Mouse (Mus musculus): Measurements from ENCODE around the gene Cnmd. TPM values are rescaled to one million over a fixed set of nuclear protein-coding genes. Genes with fewer than 3 reads are reported as not detected.

The Cnmd gene
- polyA plus RNA-seq (2014; fragmentation: Nextera tagmentation; extraction: Ambion mirVana) = 1.8 and 2.4 TPM in 2 replicates

DNA sequence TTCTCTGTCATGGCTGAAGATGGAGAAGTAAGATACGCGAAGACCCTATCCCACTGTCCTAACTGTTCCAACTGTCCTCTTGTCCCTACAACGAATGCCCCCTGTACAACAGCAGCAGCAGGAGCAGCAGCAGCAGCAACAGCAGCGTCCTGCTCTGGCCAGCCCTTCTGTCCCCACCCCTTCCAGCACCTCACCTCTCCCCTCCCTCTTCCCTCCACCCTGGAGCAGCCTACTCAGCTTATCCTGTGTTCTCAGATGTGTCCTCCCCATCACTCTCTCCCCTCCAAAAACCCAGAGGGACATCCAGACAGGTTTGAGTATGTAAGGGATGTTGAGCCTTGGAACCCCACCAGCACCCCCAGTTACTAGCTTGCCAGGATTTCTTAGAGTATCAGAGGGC lies at the start of gene Cnmd:
Gene Cnmd (minus strand): TSS at position 170 of the 400 bp plus-strand sequence.
- no peak within 1 kb of the TSS for H3K9ac ChIP-seq (ENCODE audit: low read depth, low read length)
- H3K27ac ChIP-seq (ENCODE audit: low read depth, low read length) = no peak within 1 kb of the TSS
- H3K36me3 ChIP-seq (ENCODE audit: control insufficient read depth, insufficient read depth, low read length) = no peaks in the 10 kb centered on the region
- H3K4me2 ChIP-seq (replicated peaks; ENCODE audit: low read depth, low read length) = peak within 1 kb of the TSS; percentile 48
- H3K4me3 ChIP-seq (ENCODE audit: low read length) = peak within 1 kb of the TSS; percentile 18; the same call in 1 of the 2 replicates
- ATAC-seq (ENCODE audit: low FRiP score, low TSS enrichment) = peak; percentile 20; the same call in 1 of the 2 replicates
- H3K4me1 ChIP-seq (ENCODE audit: control insufficient read depth, insufficient read depth, low read length) = peaks cover 8% of the 10 kb centered on the region; the same call in 1 of the 2 replicates
- H3K27me3 ChIP-seq (ENCODE audit: control insufficient read depth, insufficient read depth, low read length) = no peaks in the 10 kb centered on the region; the same call in 1 of the 2 replicates
- WGBS = 60% methylated on average over 4 of the region's 4 CpGs
- no peaks in the 10 kb centered on the region for H3K9me3 ChIP-seq (ENCODE audit: control insufficient read depth, low read length)

DNA sequence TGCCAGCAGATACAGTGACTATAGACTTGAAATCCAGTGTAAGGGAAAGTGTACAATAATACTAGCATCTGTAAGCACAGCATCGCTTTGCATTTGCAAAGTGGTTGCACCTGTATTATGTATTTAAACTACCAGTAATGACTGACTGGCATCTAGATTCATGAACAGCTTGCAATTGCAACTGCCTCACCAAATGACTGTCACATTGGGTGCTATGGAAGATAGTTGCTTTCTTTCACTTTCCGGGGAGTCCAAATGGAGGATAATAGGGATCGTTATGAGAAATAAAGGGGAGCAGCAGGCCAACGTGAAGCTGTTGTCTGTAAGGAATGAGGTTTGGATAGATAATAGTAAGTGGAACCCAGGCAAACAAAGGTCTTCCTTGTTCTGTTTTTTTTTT lies 49.3 kb upstream of the Cnmd start:
- no peaks in the 10 kb centered on the region for H3K4me1 ChIP-seq (ENCODE audit: control insufficient read depth, insufficient read depth, low read length)
- H3K9me3 ChIP-seq (ENCODE audit: control insufficient read depth, low read length) = no peaks in the 10 kb centered on the region
- no peak overlapping the region for H3K9ac ChIP-seq (ENCODE audit: low read depth, low read length)
- H3K4me3 ChIP-seq (ENCODE audit: low read length) = no peak overlapping the region
- ATAC-seq (ENCODE audit: low FRiP score, low TSS enrichment) = no peak
- no peak overlapping the region for H3K4me2 ChIP-seq (replicated peaks; ENCODE audit: low read depth, low read length)
- no peak overlapping the region for H3K27ac ChIP-seq (ENCODE audit: low read depth, low read length)
- H3K36me3 ChIP-seq (ENCODE audit: control insufficient read depth, insufficient read depth, low read length) = no peaks in the 10 kb centered on the region
- 74% methylated on average over 4 of the region's 4 CpGs for WGBS
- H3K27me3 ChIP-seq (ENCODE audit: control insufficient read depth, insufficient read depth, low read length) = no peaks in the 10 kb centered on the region

DNA sequence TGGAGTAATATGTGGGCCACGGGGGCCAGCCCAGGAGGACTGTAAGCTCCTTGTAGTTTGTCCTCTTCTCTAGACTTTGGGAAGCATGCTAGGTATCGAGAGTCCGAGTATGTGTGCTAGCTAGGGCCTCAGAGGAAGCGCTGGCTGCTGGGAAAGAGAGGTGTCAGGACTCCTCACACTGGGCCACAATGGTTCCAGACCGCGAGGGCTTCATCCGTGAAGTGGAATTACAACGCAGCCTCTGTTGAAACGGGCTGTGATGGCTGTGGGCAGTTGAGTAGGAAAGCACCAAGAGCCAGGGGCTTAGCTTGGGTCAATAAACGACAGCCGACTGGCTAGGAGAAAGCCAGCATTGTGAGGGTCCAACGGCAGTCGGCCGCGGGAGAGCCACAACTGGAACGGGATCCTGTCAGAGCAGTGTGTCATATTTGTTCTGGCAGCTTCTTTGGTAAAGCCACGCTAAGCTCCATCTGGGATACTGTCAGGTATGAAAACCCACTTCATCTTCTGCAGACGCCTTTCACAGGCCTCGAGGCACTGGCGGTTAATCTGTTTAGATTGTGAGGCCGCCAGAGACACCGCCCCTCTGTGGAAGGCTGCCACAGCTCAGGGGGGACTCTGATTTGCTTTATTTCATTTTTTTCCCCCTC lies 41.7 kb upstream of the Cnmd start:
- H3K27me3 ChIP-seq (ENCODE audit: control insufficient read depth, insufficient read depth, low read length) = no peaks in the 10 kb centered on the region
- no peak overlapping the region for H3K27ac ChIP-seq (ENCODE audit: low read depth, low read length)
- no peak overlapping the region for H3K4me2 ChIP-seq (replicated peaks; ENCODE audit: low read depth, low read length)
- H3K9ac ChIP-seq (ENCODE audit: low read depth, low read length) = no peak overlapping the region
- 89% methylated on average over 22 of the region's 22 CpGs for WGBS
- ATAC-seq (ENCODE audit: low FRiP score, low TSS enrichment) = no peak
- H3K4me3 ChIP-seq (ENCODE audit: low read length) = no peak overlapping the region
- no peaks in the 10 kb centered on the region for H3K9me3 ChIP-seq (ENCODE audit: control insufficient read depth, low read length)
- no peaks in the 10 kb centered on the region for H3K36me3 ChIP-seq (ENCODE audit: control insufficient read depth, insufficient read depth, low read length)
- H3K4me1 ChIP-seq (ENCODE audit: control insufficient read depth, insufficient read depth, low read length) = no peaks in the 10 kb centered on the region

DNA sequence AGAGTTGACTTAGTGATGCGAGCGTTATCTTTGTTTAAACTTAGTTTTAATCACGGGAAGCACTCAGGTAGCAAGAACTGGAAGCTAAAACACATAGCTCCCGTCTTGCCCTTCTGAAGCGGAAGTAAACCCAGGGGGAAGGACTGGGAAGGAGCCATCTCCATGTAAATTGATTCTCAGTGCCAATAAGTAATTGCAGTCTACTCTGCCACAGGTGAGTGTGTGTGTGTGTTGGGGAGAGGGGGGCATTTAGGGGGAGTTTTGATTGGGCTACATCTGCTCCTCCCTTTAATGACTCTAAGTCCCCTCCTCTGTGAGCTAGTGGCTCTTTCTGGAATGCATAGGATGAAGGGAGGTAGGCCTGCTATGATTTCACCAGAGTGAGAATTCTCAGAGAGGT lies 39.6 kb upstream of the Cnmd start:
- ATAC-seq (ENCODE audit: low FRiP score, low TSS enrichment) = no peak
- H3K27ac ChIP-seq (ENCODE audit: low read depth, low read length) = no peak overlapping the region

DNA sequence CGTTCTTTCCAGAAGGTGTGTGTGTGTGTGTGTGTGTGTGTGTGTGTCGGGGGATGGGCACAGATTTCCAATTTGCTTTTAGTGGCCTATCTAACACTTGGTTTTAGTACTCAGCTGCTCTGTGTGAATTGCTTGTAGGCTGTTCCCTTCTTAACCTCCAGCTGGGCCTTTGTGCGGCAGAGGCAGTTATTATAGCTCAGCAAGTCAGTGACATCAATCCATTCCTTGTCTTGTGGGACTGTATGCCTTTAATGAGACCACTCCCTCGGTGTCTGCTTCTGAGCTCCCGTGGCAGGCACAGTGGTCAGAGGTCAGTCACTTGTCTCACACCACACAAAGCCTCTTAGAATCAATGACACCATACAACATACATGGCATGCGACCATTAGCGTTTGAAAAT lies 39.1 kb upstream of the Cnmd start:
- ATAC-seq (ENCODE audit: low FRiP score, low TSS enrichment) = no peak
- H3K27me3 ChIP-seq (ENCODE audit: control insufficient read depth, insufficient read depth, low read length) = no peaks in the 10 kb centered on the region
- H3K27ac ChIP-seq (ENCODE audit: low read depth, low read length) = no peak overlapping the region
- no peak overlapping the region for H3K4me2 ChIP-seq (replicated peaks; ENCODE audit: low read depth, low read length)
- no peaks in the 10 kb centered on the region for H3K4me1 ChIP-seq (ENCODE audit: control insufficient read depth, insufficient read depth, low read length)
- 37% methylated on average over 7 of the region's 7 CpGs for WGBS
- no peak overlapping the region for H3K4me3 ChIP-seq (ENCODE audit: low read length)
- no peak overlapping the region for H3K9ac ChIP-seq (ENCODE audit: low read depth, low read length)
- H3K36me3 ChIP-seq (ENCODE audit: control insufficient read depth, insufficient read depth, low read length) = no peaks in the 10 kb centered on the region
- no peaks in the 10 kb centered on the region for H3K9me3 ChIP-seq (ENCODE audit: control insufficient read depth, low read length)

More for the DNA sequence above, 39.6 kb upstream of the Cnmd start:
- Histone ChIP-seq H3K4me2 (replicated peaks; ENCODE audit: low read depth, low read length) (no peak overlapping the region), H3K4me3 (ENCODE audit: low read length) (no peak overlapping the region), H3K36me3 (ENCODE audit: control insufficient read depth, insufficient read depth, low read length) (no peaks in the 10 kb centered on the region), H3K4me1 (ENCODE audit: control insufficient read depth, insufficient read depth, low read length) (no peaks in the 10 kb centered on the region), H3K9me3 (ENCODE audit: control insufficient read depth, low read length) (no peaks in the 10 kb centered on the region), H3K27me3 (ENCODE audit: control insufficient read depth, insufficient read depth, low read length) (no peaks in the 10 kb centered on the region), H3K9ac (ENCODE audit: low read depth, low read length) (no peak overlapping the region)
- 63% methylated on average over 5 of the region's 5 CpGs for WGBS

DNA sequence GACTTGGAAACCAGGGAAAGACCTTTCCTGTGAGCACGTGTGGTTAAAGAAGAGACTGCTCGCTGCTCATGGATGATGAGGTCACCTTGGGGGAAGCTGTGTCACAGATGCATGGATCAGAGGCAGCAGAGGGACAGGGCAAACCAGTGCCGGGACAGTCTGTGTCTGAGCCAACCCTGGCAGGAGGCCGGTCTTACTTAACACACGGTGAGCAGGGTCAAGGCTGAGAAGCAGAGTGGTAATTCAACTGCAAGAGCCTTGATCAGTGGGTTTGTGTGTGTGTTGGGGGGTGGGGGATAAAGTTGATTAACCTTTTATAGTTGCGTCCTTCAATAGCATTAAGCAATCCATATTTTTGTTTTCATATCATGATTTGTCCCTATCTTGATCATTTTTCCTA lies 37.4 kb upstream of the Cnmd start:
- no peak for ATAC-seq (ENCODE audit: low FRiP score, low TSS enrichment)
- H3K9ac ChIP-seq (ENCODE audit: low read depth, low read length) = no peak overlapping the region
- H3K4me1 ChIP-seq (ENCODE audit: control insufficient read depth, insufficient read depth, low read length) = no peaks in the 10 kb centered on the region
- H3K36me3 ChIP-seq (ENCODE audit: control insufficient read depth, insufficient read depth, low read length) = no peaks in the 10 kb centered on the region
- no peaks in the 10 kb centered on the region for H3K9me3 ChIP-seq (ENCODE audit: control insufficient read depth, low read length)
- 58% methylated on average over 6 of the region's 6 CpGs for WGBS
- no peaks in the 10 kb centered on the region for H3K27me3 ChIP-seq (ENCODE audit: control insufficient read depth, insufficient read depth, low read length)
- H3K27ac ChIP-seq (ENCODE audit: low read depth, low read length) = no peak overlapping the region
- H3K4me2 ChIP-seq (replicated peaks; ENCODE audit: low read depth, low read length) = no peak overlapping the region
- no peak overlapping the region for H3K4me3 ChIP-seq (ENCODE audit: low read length)

DNA sequence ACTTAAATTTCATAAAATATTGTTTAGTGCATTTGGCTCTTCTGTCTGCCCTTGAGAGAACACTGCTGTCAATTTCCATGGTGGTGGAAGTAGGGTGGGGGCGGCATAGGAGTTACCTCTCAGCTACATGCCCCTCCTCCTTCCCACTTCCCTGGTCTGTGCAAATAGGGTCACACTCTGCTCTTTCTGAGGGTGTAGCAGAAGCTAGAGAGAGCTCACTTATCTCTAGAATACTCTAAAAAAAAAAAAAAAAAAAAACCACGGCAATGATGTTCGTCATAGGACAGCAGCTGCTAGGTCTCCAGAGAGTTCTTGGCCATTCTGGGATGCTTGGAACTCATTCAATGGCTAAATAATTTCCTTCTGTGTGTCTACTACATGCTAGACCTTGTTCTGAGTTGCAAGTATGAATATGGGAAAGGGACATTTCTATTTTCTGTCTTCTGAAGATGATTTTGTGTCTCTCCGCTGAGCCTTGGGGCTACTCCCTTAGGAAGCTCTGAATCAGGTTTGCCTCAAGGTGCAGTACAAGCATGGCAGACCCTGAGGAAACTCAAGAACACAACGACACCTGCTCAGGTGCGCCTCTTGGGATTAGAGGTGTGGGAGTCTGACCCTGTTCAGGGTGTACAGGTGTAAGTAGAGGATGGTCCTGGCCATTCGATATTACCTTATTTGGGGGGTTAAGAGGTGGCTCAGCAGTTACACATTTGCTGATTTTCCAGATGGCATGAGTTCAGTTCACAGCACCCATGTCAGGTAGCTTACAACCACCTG lies 28.3 kb upstream of the Cnmd start:
- Histone ChIP-seq H3K4me1 (ENCODE audit: control insufficient read depth, insufficient read depth, low read length) (no peaks in the 10 kb centered on the region), H3K27me3 (ENCODE audit: control insufficient read depth, insufficient read depth, low read length) (no peaks in the 10 kb centered on the region), H3K27ac (ENCODE audit: low read depth, low read length) (no peak overlapping the region), H3K9me3 (ENCODE audit: control insufficient read depth, low read length) (no peaks in the 10 kb centered on the region), H3K4me3 (ENCODE audit: low read length) (no peak overlapping the region), H3K36me3 (ENCODE audit: control insufficient read depth, insufficient read depth, low read length) (no peaks in the 10 kb centered on the region), H3K4me2 (replicated peaks; ENCODE audit: low read depth, low read length) (no peak overlapping the region), H3K9ac (ENCODE audit: low read depth, low read length) (no peak overlapping the region)
- no peak for ATAC-seq (ENCODE audit: low FRiP score, low TSS enrichment)
- WGBS = 93% methylated on average over 7 of the region's 7 CpGs

DNA sequence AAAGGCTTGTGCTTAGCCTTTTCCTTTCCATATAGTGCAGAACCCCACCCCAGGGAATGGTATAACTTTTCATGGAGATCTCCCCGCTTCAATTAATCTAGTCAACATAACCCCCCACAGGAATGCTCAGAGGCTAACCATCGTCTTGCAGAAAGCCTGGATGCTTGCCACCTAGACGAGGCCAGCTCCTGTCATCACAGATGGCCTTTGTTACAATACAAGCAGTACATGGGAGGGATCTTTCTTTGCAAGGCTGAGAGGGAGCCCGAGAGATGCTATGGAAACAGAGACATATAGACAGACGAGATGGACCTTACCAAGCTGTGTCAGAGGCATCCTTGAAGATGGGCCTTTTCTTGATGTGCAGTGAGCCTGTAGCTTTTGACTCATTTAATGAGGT lies 18.7 kb upstream of the Cnmd start:
- no peak for ATAC-seq (ENCODE audit: low FRiP score, low TSS enrichment)
- no peak overlapping the region for H3K27ac ChIP-seq (ENCODE audit: low read depth, low read length)
- no peaks in the 10 kb centered on the region for H3K27me3 ChIP-seq (ENCODE audit: control insufficient read depth, insufficient read depth, low read length)
- 60% methylated on average over 5 of the region's 5 CpGs for WGBS
- H3K36me3 ChIP-seq (ENCODE audit: control insufficient read depth, insufficient read depth, low read length) = no peaks in the 10 kb centered on the region
- no peak overlapping the region for H3K9ac ChIP-seq (ENCODE audit: low read depth, low read length)
- no peak overlapping the region for H3K4me2 ChIP-seq (replicated peaks; ENCODE audit: low read depth, low read length)
- no peaks in the 10 kb centered on the region for H3K9me3 ChIP-seq (ENCODE audit: control insufficient read depth, low read length)
- no peaks in the 10 kb centered on the region for H3K4me1 ChIP-seq (ENCODE audit: control insufficient read depth, insufficient read depth, low read length)
- no peak overlapping the region for H3K4me3 ChIP-seq (ENCODE audit: low read length)

All from kidney, embryonic 14.5 days (tissue).